Mouse (Mus musculus): ENCODE measurements around the gene Tmtc3.
A peak's percentile ranks its signal among the peaks of the same experiment; 100 is the strongest.
"Not testable (repeated sequence)": the region's sequence is repeated elsewhere in the genome, so short reads cannot be mapped to it uniquely, and the experiment has no call there.

Tmtc3 gene

DNA sequence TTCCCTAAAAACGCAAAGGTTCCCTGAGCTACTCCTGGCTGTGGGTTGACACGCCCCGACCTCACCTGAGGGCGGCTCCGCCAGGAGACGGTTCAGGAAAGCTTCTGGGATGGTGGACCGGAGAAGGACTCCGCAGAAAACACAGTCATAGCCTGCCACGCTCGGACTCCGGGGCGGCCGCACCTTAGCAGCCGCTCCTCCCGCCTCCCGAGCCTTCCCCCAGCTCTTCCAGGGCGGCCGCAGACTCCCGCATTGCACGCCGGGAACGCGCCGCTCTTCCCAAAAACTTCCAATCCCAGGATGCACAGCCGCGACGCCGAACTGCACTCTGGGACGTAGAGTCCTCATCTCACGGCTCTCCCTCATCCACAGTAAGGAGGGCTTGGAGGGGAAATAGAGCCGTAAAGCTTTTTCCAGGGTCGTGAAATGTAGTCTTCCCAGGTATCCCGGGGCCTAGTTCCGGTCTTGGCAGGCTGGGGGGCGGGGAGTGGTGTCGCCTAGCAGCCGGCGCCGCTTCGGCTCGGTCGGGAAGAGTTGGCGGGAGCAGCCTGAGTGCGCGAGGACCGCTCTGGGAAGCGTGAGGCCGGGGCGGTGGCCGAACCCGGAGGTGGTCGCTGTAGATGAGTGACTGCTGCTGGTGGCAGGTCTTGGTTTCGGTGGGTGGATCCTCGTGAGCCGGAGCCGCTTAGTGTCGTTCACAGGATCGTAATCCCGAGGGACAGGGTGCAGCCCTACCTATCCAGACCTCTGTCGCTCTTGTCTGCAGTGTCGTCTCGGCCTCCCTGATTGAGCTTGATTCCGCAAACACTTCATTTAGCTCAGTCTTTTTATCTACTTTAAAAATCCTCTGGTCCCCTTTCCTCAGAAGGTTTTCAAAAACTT is at the start of gene Tmtc3, which contains the start of gene Cep290:
Gene Tmtc3 (minus strand): TSS at position 254 of the 882 bp plus-strand sequence.
Gene Cep290 (plus strand): TSS at position 462 of the 882 bp plus-strand sequence.
- DNase-seq: peak; percentile 97

DNA sequence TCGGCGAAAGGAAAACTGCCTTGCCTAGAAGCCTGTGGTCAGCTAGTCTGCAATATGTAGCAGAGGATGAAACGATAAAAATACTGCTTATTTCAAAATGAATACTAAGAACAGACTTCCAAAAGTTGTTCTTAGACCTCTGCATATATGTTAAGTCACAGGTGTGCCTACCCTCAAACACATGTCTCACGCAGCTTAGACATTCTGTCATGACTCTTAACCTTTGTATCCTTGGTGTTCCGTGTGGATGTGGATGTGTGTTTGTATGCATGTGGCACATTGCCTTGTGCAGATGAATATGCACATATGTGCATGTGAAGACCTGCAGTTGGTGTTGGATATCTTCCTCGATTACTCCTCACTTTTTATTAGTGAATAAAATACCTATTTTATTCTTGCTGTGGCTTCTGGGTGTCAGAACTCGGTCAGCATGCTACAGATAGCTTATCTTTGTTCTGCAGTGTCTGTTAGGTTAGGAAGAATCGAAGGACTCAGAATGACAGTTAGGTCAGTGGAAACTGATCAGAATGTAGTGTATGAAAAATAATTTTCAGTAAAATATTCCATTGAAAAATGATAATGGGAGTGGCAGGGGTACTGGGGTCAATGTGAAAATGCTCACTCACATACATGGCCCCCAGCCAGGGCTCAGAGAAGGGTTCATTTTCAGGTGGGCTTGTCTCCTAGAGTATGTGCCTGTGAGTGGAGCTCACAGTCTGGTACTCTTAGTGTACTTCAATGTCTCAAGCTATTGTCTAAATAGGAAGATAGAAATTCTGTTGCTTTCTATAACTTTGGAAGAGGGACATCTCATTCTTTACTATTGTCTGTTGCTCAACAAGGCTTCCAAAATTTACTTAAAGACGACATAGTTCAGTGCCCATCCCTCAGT is 37.6 kb upstream of the Tmtc3 start:
- no peak for DNase-seq

DNA sequence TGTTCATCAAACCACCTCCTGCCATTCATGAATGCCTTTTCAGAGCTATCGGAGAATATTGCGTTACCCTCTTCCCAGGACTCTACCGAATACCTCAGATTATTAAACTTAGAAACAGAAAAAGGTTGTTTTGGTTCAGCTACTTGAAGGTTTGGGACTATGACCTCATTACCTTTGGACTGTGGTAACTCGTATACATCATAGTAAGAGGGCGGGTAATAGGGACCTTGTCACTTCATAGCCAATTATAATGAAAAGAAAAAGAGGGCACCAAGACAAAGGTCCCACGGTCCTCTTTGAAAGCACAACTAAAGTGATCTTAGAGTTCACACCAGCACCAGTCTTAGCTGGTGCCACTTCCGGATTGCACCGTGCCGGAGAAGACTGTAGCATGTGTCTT is 35.2 kb upstream of the Tmtc3 start:
- no peak for DNase-seq

DNA sequence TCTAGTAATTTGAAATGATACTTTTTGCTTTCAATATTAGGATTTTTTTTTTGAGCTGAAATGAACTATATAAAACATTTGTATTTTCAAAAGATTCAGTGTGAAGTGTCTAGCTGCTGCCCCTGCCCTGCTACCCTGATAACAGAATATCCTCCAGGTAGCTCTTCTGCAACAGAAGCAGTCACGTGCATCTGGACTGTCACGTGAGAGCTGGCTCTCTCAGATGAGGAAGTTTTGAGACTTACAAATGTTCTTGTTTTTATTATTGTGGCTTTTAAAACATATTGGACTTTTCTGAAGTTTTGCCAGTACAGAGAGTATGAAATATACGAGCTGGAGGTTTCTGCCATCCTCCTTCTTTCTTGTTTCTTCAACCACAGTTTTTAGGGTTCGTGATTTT is 34.5 kb upstream of the Tmtc3 start:
- DNase-seq: no peak

DNA sequence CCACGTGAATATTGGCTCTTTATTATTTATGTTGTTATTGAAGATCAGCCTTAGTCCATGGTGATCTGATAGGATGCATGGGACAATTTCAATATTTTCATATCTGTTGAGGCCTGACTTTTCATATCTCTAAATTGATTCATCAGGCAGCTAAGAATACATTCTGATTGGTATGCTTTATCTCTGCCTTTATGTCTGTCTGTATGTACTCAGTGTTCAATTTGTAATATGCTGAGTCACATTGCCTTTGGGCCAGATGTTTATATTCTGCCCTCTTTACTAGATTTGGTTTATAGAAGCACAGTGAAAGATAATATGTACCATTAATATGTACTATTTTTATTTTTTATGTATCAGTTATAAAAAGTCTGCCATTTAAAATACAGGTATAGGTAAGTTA is 21.0 kb upstream of the Tmtc3 start:
- no peak for DNase-seq

DNA sequence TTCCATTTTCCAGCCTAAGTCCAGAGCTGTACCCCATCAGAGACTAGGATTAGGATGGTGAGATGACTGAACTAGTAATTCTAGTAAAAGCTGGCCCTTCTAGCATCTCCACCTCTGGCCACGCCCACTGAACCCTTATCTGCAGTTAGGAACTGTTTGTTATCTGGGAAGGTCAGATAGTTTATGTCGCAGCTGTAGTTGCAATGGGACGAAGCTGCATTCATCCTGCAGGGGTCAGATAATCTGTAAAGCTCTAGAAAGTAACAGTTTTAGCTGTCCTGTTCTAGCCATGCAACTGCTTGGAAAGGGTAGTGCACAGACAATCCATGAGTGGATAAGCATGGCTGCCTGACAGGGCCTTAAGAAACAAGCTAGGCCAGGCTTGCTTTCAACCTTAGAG is 11.2 kb upstream of the Tmtc3 start:
- no peak for DNase-seq

DNA sequence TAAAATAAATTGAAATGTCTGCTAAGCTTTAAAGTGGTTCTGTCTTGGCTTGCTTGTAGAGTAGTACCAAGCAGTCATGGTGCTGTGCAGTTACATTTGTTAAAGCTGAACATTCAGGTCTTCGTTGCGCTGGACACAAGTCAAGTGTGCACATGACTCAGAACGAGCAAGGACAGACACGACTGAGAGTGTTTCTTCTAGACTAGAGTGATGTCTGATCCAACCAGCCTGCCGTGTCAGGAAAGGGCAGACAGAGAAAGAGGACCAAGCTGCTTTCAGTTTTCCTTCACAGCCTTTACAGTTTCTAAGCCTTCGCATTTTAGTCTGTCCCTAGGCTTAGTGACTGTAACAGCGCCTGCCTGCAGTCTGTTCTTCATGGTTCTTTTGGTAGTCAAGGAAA is 4.8 kb upstream of the Tmtc3 start:
- no peak for DNase-seq

DNA sequence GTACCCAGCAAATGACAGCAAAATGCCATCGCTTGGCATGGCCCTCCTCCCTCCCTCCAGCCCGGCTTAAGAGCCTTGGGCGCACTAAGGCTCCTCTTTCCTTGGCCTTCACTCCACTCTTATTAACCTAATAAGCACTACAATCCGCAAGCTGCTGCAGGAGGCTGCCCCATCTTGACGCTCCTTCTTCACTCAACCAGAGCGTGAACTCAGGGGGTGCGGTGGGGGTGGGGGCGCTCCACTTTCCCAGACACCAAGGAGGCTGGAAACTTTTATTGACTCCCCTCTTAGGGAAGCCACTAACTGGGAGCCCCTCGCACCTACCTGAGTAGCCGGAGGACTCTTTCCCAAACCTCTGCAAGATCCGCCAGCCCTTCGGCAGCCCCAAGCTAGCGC is 451 bp downstream of the Tmtc3 start:
- no peak for DNase-seq

DNA sequence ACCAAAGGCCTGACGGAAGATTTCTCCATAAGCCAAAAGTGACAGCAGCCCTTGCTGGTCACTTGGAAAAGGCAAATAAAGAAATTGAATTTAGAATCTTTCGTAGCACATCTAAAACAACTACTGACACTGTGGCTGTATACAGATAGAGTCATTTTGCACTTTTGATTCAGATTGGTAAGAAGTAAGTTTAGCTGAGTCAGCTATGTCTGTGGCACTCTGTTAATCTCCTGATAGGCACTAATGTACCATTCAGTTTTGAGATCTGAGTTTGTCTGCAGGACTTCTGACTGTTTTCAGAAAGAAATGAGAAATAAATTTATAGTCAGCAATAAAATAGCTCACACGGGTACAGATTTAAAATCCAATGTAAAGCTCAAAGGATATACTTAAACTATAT is 7.6 kb downstream of the Tmtc3 start:
- DNase-seq: no peak

DNA sequence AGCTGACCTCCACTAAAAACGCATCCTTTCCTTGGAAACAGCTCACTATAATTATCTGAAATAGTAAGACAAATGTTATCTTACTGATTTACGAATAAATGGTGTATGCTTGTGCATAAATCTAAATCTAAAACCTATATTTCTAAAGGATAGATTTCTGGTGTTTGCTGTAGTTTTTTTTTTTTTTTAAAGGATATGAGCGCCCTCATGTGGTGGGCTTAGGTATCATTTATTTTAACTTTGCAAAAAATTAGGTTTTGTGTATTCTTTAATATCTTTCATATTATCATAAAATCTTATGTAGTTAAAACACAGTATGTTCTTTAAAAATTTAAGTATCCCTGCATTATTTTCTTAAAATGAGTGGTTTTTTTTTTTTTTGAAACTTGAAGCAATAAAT is 12.1 kb downstream of the Tmtc3 start:
- no peak for DNase-seq

DNA sequence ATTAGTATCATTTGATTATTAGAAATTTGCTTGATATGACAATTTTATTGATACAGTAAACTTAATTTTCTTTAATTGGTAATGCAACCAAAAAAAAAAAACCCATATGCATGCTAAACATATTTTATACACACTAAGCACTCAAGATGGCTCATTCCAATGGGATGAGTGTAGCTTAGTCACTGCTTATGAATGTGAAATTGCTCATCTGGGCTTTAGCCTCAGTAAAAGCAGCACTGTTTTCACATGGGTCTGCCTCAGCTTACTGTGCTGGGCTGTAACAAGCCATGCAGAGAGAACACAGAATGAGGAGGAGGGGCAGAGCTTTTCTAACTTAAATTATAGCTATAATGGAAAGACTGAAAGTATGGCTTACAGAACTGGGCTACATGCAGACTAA is 26.6 kb downstream of the Tmtc3 start:
- no peak for DNase-seq

DNA sequence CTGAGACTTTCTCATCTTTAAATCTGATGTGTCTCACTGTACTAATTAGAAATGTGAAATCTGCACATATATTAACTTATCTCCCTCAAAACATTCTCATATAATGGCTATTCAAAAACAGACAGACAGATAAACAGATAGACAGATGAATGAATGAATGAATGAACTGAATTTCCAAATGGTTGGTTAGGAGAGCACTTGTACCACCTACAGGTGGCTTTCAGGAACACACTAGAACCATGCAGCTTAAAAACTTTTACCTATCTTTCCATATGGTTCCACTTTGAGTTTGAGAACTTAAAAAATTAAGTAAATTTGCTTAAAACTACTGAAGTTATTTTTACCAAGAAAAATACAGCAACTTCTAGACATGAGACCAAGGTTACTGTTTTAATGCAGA is 37.8 kb downstream of the Tmtc3 start:
- DNase-seq: no peak

DNA sequence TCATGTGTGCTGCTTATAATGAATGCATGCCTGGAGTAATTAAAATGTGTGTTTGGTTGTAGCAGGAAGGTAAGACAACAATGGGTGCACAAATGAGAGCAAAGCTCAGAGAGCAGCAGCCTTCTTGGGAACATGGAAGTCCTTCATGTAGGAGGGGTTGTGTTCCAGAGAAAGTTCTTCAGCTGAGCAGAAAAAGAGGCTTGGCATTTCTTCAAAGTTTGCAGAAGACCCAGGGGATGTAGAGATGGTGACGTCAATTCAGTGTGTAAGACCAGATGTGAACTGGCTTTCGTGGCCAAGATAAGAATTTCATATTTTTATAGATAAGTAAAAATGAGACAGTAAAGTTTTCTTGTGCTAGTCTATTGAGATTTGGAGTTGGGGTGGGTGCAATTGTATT is 59.6 kb downstream of the Tmtc3 start:
- no peak for DNase-seq

DNA sequence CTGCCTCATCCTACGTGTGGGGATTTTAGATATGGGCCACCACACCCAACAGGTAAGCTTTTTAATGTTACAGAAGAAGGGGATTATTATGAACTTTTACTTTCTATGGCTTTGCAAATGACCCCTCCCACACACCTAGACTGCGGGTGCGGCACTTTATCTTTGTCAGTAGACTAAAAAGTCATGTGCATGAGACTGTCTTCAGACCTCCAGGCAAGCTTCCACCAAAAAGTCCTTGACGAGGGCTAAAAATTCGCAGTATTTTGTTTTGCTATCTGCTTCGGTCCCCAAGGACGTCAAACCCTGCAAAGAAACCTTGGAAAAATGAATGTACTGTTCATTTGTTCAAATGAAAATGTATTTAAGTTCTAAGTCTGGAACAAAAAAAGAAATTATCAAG is 71.6 kb downstream of the Tmtc3 start:
- no peak for DNase-seq

DNA sequence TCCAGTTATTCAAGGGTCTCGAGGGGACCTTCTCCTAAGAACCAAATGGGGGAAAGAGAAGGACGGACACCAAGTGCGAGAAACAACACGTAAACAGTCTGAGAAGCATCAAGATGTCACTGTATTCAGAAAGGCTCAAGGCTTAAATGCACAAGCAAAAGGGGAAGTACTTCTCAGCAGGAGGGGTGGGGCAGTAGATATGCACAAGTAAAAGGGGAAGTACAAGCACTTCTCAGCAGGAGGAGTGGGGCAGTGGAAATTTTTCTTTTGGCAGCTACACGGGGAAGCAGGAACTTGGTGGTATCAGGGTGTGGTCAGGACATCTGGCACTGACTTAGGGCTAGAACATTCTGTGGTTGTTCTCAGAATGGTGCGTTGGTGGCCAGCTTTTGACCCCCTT is 84.8 kb downstream of the Tmtc3 start:
- not testable (repeated sequence) for DNase-seq

Measured in cerebellum, adult 9-11 months (tissue).